Mouse (Mus musculus): Measurements from ENCODE around the gene Mep1a.

Mep1a gene

DNA sequence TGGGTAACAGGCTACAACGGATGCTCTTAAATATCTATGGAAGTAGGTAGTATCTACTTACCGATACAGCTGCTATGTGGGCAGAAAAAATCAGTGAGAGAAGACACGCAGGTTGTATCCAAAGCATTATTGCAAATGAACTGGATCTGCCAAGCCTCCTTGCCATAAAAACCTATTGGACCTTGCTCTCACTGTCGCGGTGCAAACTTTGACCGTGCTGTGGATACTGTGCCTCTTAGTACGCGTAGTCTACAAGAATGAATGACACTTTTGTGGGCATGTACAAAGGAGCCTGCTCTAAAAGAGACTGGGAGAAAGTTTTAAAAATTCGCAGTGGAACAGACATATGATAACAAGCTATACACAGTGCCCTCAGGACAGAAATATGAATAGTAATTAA lies at the start of gene Mep1a:
Gene Mep1a (minus strand): TSS at position 221 of the 400 bp plus-strand sequence.
- WGBS, result 84% methylated on average over 9 of the region's 9 CpGs

- WGBS, result 68% methylated on average over 3 of the region's 3 CpGs
Observed at GRCm38 (mm10) chr17:43551122-43551630, 48.6 kb upstream of the Mep1a start.

- 95% methylated on average over 4 of the region's 4 CpGs for WGBS
Observed at GRCm38 (mm10) chr17:43544040-43544439, 41.4 kb upstream of the Mep1a start.

DNA sequence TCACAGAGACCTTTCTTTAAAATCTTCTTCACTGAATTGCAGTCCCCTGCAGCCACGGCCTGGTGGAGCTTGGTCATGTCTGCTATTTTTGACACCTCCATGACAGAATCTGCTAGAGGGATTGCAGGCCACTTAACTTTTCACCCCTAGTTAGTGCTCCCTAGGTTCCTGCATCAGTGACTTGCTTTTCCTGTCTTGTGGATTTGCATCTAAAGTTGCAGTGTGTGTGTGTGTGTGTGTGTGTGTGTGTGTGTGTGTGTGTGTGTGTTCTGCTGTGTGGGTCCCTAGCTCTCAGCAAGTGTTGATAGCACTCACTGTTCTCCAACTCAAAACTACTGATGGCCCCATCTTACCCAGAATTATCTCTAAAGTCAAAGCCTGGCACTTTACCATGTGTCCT lies 40.9 kb upstream of the Mep1a start, which contains the start of gene Ankrd66:
Gene Ankrd66 (minus strand): TSS at position 101 of the 400 bp plus-strand sequence.
- 89% methylated on average over 1 of the region's 1 CpGs for WGBS

DNA sequence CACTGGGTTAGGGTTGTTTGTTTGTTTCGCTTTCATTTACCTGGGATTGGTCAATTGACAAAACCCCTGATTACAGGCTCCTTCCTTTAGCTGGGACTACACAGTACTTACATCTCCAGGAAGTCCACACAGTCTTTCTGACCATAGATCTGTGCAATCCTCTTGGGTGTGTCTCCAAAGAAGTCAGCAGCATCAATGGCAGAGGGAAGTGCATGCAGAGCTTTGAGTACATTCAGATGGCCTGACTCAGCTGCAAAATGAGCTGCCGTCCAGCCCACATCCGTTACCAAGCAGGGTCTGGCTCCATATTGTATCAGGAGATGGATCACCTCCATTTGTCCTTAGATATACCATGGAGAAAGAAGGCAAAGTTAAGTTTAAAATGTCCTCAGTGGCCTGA lies 36.2 kb upstream of the Mep1a start:
- 86% methylated on average over 3 of the region's 3 CpGs for WGBS

- WGBS, result 61% methylated on average over 6 of the region's 6 CpGs
Observed at GRCm38 (mm10) chr17:43536841-43537240, 34.2 kb upstream of the Mep1a start.

DNA sequence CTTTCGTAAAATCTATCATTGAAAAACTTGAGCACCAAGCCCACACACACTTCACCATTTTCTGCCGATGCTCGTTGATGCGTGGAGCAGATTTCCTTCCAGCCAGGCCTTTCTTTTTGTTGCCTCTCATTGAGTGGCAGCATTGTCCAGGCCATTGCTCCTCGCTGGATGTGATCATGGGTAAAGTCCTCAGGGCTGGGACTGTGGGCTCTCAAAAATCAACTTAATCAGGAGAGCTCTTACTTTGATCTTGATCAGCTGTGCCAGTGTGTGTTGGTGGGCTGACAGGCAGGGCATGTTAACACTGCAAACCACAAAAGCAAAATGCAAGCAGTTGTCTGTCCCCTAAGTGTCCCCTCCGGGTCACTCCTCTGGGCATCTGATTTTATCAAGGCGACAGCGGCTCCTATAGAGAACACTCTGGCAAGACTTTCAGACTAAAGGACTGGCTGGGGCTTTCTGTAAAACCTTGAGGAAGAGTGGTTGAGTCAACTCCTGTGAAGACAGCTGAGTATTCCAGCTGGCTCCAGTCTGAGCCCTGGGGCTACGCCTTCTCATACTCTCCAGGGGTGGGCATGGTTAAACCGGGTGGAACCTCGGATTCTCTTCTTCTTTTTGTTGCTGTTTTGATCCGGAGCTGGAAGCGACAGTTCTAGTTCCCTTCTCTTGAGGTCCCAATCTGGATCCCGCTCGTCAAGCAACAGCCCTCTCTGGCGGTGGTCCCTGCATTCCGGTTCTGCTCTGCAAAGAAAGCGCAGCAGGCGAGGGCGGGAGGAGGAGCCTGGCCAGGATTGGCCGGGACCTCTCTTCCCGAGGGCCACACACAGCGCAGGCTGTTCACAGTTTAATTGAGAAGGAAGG lies 32.0 kb upstream of the Mep1a start:
- WGBS, result 20% methylated on average over 23 of the region's 23 CpGs

DNA sequence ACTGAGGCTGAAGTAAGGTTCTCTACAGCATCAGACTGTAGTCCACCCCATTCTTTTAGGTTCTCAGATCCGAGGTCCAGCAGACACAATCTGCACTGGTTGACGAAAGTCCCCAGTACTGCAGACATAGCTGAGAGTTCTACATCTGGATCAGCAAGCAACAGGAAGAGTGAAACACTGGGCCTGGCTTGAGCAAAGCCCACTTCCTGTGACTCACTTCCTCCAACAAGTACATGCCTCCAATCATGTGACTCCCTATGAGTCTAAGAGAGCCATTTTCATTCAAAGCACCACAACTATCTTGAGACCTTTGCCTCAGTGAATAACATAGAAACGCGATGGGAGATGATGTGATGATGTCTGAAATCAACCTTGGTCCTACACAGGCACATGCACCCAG lies 28.6 kb upstream of the Mep1a start:
- WGBS, result 95% methylated on average over 4 of the region's 4 CpGs

DNA sequence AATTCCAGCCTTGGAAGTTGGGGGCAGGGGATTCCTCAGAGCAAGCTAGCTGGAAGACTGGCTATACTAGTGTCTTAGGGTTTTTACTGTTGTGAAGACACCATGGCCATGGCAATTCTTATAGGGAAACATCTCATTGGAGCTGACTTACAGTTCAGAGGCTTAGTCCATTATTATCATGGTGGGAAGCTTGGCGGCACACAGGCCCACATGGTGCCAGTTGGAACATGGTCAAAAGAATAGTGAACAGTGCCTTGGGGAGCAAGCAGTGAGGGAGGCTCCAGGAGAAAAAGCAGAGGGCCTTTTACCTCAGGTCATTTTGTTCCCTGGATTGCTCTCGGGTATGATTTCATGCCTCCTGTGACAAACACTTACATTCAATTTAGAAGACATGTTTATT lies 27.9 kb upstream of the Mep1a start:
- WGBS, result 73% methylated on average over 2 of the region's 2 CpGs

- 77% methylated on average over 3 of the region's 3 CpGs for WGBS
Observed at GRCm38 (mm10) chr17:43520166-43520565, 17.6 kb upstream of the Mep1a start.

DNA sequence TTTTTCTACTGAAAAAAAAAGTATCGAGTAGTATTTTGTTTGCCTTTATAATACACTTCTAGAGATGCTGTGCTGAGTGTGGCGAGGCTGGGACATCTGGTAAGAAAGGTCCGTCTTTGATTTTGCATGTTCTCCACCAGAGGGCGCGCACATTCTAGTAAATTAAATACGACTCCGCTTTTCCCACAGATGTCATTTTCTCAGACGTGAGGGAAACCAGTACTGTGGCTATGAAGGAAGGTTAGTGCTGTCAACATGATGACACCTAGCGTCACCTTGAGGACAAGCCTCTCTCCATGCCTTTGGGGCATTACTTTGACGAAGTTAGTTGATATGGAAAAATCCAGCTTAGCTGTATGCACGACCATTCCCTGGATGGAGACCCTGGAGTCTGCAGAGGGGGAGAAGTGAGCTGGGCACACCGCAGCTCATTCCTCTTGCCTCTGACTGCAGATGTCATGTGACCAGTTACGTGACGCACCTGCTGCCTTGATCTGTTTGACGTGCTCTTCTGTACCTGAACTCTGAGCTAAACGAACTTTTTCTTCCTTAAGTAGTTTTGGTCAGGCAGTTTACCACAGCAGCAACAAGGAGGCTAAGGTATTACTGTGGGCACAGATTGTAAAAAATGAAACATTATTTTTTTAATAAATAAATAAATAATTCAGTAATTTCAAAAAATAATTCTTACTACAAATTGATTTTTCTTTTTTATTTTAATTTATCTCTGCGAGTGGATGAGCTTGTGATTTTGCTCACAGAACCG lies 16.2 kb upstream of the Mep1a start:
- 26% methylated on average over 18 of the region's 18 CpGs for WGBS

DNA sequence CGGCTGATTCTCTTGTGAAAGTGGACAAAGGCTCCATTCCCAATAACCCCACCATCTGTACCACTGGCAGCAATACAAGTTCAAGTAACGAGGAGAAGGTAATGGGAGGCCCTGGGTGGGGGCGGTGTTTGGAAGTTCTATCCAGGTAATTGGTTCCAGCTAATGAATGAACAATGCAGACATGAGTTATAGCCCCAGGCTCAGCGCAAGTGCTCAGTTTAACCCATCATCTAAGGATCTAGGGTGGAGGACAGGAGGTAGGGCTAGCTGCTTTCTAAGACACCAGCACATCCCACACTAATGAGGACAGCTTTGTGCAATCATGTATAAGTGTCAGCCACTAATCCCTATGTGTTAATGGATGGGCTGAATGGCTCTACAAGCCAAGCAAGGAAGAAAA lies 8.2 kb upstream of the Mep1a start:
- WGBS, result 68% methylated on average over 4 of the region's 4 CpGs

DNA sequence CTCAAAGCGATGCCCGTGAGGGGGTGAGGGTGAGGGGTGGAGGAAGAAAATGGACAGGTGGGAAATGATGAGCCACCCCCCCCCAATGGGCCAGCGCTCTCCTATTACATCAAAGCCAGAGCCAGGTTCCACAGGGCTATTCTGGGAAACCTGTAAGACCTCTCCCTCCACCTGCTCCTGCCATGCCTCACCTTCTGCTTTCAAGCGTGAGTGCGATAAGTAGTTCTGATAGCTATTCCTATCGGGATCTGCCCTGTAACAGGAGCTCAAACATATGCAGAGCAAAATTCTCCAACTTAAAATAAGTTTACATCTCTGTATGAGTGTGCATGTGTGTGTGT lies 2.0 kb upstream of the Mep1a start:
- WGBS, result 82% methylated on average over 6 of the region's 6 CpGs

- 79% methylated on average over 4 of the region's 4 CpGs for WGBS
Observed at GRCm38 (mm10) chr17:43503861-43504593, 1.4 kb upstream of the Mep1a start.

GRCm38 (mm10) chr17:43501631-43502030 lies 981 bp downstream of the Mep1a start:
- 96% methylated on average over 5 of the region's 5 CpGs for WGBS

GRCm38 (mm10) chr17:43501223-43501622 lies 1.4 kb downstream of the Mep1a start:
- WGBS, result 71% methylated on average over 3 of the region's 3 CpGs

GRCm38 (mm10) chr17:43500513-43500912 lies 2.1 kb downstream of the Mep1a start:
- WGBS, result 81% methylated on average over 1 of the region's 1 CpGs

DNA sequence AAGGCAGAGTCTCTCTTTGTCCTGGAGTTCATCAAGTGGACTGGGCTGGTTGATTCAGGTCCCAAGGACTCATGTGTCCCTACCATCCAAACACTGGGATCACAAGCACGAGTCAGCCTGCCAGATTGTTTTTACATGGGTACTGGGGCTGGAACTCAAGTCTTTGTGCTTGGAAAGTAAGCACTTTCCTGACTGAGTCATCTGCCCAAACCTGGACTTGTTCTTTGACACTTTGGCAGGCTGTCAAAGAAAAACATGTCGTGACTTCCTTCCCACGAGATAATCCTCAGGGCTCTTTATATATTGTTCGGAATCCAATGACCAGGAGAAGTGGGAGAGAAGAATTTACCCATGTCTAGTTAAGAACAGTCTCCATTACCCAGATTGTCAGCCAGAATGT lies 5.1 kb downstream of the Mep1a start:
- 53% methylated on average over 4 of the region's 4 CpGs for WGBS

DNA sequence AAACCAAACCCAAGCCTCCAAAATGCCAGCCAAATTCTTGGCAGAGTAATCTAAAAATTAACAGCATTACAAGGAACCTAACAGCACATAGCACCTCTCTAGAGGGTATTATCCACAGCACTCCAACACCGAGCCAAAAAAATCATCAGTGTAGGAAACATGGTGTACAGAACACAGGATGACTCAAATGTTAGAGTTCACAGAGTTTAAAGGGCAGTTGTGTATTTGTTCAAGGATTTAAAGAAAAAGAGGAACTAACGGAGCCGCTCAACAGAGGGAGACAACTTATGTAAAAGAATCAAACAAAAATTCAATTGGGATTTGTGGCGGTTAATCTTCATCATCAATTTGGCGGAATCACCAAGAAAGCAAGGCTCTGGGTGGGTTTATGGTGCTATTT lies 7.1 kb downstream of the Mep1a start:
- WGBS, result 89% methylated on average over 5 of the region's 5 CpGs

DNA sequence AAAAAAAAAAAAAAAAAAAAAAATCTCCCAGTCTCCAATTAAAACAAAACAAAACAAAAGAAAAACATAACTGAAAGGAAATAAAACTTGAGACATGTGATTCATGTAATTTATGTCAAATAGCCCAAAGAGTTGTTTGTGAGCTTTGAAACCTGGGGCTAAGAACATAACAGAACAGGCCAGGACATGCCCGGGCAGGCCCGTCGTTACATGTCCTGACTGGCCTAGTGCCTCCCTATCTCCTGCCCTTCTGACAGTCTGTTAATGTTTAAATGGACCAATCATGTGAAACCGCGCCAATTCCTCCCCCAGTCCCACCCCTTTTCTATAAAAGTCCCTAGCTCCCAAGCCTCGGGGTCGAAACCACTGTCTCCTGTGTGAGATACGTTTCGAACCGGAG lies 12.2 kb downstream of the Mep1a start:
- 97% methylated on average over 10 of the region's 10 CpGs for WGBS

GRCm38 (mm10) chr17:43488439-43489151 lies 14.0 kb downstream of the Mep1a start:
- WGBS, result 92% methylated on average over 2 of the region's 2 CpGs

Measured in cerebral cortex, adult 2 months (tissue).